Mouse (Mus musculus) E14TG2a.4 (cell line): ENCODE results near the gene Gpr35.

ENCODE experiments used
- H3K27me3 ChIP-seq: 2 replicates; pipeline ENCODE4 v1.6.1; 2014; ENCODE audit warnings: low read length, control low read depth; ENCODE audit not compliant: insufficient read depth
- H3K36me3 ChIP-seq: 2 replicates; pipeline ENCODE4 v1.6.1; 2014; ENCODE audit warnings: low read length, control low read depth; ENCODE audit not compliant: insufficient read depth
- H3K4me1 ChIP-seq: replicated peaks from 2 replicates; pipeline ENCODE4 v1.6.1; 2014; ENCODE audit warnings: low read depth, low read length, control low read depth
- H3K4me3 ChIP-seq: replicated peaks from 2 replicates; pipeline ENCODE4 v1.5.1; 2014; ENCODE audit warnings: mild to moderate bottlenecking, low read length
- H3K9me3 ChIP-seq: 2 replicates; pipeline ENCODE4 v1.6.1; 2014; ENCODE audit warnings: low read length, control low read depth
- CTCF ChIP-seq: conservative IDR thresholded peaks from 2 replicates; pipeline ENCODE4 v1.5.1; 2014; ENCODE audit warnings: low read length
- NANOG ChIP-seq: IDR thresholded peaks from 2 replicates; pipeline ENCODE4 v1.6.1; 2014; ENCODE audit warnings: borderline replicate concordance, low read length, mixed read lengths
- POU5F1 ChIP-seq: IDR thresholded peaks from 2 replicates; pipeline ENCODE4 v1.6.1; 2014; ENCODE audit warnings: low read length, borderline replicate concordance

The Gpr35 gene

DNA sequence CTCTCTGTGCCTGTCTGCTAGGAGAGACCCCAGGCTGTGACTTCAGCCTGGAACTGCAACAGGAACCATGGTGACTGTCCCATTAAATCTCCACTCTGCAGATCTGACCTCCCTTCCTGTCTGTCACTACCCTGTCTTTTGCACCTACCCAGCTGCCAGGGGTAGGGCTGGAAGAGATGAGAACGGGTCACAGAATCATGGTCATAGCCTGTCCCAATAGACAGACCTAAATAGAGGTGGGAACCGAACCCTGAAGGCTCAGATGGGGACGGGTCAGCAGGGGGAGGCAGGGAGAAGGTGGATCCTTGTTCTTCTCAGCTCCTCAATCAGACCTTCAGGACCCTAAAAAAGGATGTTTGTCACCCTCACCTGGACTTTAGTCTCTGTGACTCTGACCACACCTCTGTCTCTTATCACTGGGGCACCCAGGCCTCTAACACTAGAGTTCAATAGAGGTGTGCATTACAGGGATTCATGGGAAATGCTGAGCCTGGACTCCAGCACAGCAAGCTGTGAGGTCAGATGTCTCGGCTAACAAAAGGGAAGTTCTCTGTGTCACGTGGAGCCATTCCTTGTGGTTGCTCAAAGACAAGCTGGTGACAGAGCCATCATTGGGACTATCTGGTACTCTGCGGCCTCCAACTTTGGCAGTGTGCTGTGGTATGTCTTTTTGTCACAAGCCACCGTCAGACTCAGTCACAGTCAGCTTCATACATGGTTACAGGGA, 30.0 kb upstream of the Gpr35 start:
- H3K4me1 ChIP-seq, result peaks cover 44% of the 10 kb centered on the region
- peaks cover 41% of the 10 kb centered on the region for H3K36me3 ChIP-seq
- 0 out of 2 replicates have a peak overlapping the region, but pooled peaks have one; percentile 74 for H3K4me3 ChIP-seq
- peaks cover 15% of the 10 kb centered on the region for H3K27me3 ChIP-seq
- H3K9me3 ChIP-seq, result no peaks in the 10 kb centered on the region
- no peak for TF ChIP-seq POU5F1
- TF ChIP-seq CTCF, result no peak
- TF ChIP-seq NANOG, result no peak

DNA sequence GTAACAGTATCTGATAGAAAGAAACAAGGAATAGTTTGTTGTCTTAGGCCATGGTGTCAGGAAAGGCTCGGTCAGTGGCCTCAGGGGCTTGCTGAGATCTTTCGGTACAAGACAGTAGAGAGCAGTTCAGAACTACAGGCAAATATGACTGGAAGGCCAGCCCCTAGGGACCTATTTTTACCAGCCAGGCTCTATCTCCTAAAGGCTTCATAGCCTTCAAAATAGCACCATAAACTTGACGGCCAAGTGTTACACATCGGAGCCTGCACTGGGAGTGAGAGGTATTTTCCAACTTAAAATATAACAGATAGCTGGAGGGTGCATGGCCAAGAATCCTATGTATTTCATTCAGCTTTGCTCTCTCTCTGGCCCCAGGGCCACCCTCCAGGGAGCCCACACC, 29.2 kb upstream of the Gpr35 start:
- Histone ChIP-seq H3K4me1 (peaks cover 44% of the 10 kb centered on the region), H3K36me3 (peaks cover 32% of the 10 kb centered on the region), H3K27me3 (peaks cover 15% of the 10 kb centered on the region), H3K4me3 (no peak overlapping the region), H3K9me3 (no peaks in the 10 kb centered on the region)
- TF ChIP-seq POU5F1 (no peak), CTCF (no peak), NANOG (no peak)

DNA sequence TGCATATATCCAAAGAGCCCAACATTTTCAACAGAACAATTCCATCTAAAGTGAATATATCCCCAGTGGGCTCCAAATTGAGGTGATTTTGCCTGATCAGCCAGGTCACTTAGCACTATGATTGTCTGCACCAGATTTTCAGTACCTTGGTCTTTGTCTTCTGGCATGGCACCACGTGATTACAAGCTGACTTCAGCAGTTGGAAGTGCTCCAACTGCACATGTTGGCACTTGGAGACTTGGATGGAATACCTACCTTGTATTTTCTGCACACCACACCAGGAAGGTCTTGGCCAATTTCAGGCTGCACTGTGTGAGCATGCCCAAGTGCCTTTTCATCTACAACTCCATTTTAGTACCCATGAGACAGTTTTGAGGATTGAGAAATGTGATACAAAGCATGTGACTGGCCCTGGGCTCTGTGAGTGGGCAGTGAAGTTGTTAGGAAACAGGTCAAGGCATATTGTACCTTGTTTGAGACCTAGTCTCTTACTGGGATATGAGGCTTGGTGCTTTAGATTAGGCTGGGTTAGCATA, 20.4 kb upstream of the Gpr35 start:
- H3K36me3 ChIP-seq, result no peaks in the 10 kb centered on the region
- no peaks in the 10 kb centered on the region for H3K9me3 ChIP-seq
- H3K4me3 ChIP-seq, result no peak overlapping the region
- H3K4me1 ChIP-seq, result peaks cover 15% of the 10 kb centered on the region
- peaks cover 38% of the 10 kb centered on the region for H3K27me3 ChIP-seq
- TF ChIP-seq CTCF (no peak), POU5F1 (no peak), NANOG (no peak)

DNA sequence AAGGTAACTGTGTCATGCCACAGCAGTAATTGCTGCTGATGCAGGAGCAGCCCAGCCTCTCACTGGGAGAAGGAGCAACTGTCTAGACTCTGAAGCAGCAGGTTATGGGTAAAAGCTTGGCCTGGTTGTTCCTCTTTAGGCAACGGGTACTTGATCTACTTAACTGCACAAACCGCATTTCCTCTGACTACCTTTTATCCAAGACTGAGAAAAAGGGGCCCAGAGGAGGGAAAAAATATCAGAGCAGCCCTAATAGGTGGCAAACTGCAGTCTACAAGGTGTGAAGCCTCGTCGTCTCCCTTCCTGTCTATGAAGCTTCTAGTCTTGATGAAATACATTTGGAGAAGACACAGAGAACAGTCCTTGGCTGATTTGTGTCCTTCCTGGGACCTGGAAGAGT, 17.1 kb upstream of the Gpr35 start:
- TF ChIP-seq NANOG, result no peak
- TF ChIP-seq POU5F1, result no peak
- no peak for TF ChIP-seq CTCF

DNA sequence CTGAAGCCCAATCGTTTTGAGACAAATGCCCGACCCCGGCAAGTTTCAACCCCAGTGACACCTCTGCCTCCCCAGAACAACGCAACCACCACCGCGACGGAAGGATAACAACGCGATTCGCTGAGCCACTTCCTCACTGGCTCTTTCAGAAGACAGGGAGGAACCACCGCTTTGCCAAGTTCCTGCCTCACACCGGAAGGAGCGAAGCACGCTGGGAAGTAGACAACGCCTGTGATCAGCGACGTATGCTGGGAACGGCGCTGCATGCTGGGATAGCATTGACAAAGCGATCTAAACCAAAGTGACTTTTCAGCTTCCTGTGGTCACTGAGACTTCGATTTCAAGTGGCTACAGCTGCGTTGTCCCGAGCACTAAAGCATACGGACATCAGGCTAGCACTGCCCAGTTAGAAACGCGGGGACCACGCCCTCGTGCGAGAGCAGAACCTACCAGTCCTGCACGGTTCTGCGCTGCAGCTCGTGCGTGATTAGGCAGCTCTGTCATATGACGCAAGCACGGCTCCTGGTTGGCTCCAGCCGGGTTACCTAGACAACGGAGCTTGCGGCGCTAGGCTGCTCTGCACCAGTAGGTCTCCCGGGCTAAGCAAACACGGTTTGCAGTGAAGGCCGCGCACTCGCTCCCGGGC, 16.4 kb upstream of the Gpr35 start, which contains the start of gene Capn10:
Gene Capn10 (plus strand): TSS at position 195 of the 646 bp plus-strand sequence.
- peaks cover 24% of the 10 kb centered on the region for H3K36me3 ChIP-seq
- peaks cover 35% of the 10 kb centered on the region for H3K27me3 ChIP-seq
- no peak for TF ChIP-seq CTCF
- no peak for TF ChIP-seq NANOG
- no peak for TF ChIP-seq POU5F1
- H3K4me1 ChIP-seq, result peaks cover 27% of the 10 kb centered on the region
- peak within 1 kb of the TSS; percentile 91 for H3K4me3 ChIP-seq
- H3K9me3 ChIP-seq, result no peaks in the 10 kb centered on the region

More for the DNA sequence above, 17.1 kb upstream of the Gpr35 start:
- H3K9me3 ChIP-seq, result no peaks in the 10 kb centered on the region
- H3K27me3 ChIP-seq, result peaks cover 42% of the 10 kb centered on the region
- peaks cover 27% of the 10 kb centered on the region for H3K4me1 ChIP-seq
- H3K4me3 ChIP-seq, result peak overlapping the region; percentile 91
- H3K36me3 ChIP-seq, result peaks cover 17% of the 10 kb centered on the region

DNA sequence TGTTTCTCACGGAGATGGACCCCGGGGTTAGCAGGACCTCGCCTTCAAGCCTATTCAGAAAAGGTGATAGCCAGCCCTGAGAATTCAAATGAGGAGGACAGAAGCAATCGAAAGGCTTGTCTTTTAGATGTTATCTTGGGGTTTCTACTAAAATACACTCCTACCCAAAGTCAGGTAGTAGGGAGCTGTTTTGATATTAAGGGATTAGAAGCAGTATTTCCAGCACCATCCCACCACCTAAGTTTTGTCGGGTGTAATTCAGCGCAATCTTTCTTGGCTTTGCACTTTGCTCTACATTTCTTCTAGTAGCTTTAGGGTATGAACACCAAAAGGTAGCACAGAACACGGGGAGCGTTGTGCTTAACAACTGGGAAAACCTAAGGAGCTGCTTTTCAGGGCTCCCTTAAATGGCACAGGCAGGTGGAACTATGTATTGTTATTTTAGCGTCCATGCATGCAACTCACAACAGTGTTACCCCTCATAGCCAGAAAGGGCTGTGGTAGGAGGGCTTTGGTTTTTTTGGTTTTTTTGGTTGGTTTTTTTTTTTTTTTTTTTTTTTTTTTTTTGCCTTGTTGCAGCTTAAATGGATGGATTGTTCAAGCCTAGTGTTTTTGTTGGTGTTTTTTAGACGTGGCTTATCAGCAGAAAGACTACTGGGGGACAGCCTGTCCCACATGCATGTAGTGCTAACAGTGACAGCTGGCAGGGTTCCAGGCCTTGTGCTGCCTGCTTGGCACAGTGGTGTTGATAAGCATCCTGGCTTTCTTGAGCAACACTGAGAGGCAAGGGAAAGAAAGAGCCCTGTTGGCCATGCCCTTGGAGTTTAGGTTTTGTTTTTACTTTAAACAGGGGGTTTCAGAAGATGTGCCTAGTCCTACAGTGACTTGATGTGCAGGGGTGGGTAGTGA, 15.4 kb upstream of the Gpr35 start:
- TF ChIP-seq POU5F1, result no peak
- peaks cover 34% of the 10 kb centered on the region for H3K36me3 ChIP-seq
- no peaks in the 10 kb centered on the region for H3K9me3 ChIP-seq
- H3K27me3 ChIP-seq, result peaks cover 30% of the 10 kb centered on the region
- peak overlapping the region; percentile 91 for H3K4me3 ChIP-seq
- H3K4me1 ChIP-seq, result peaks cover 27% of the 10 kb centered on the region

DNA sequence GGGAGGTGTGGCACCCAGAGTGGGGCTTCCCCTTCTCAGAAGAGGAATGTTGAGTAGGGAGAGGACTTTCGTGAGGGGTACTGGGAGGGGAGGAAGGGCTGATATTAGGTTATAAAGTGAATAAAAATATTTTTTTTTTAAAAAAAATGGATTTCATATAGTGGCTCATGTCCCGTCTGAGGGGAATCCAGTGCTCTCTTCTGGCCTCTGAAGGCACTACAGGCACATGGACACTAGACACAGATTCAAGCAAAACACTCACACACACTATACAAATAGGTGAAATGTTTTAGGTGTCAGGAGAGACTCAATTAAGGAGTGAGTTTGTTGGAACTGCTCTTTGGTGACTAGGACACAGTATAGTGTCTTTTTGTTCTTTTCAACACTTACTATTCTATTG, 14.7 kb upstream of the Gpr35 start:
- Histone ChIP-seq H3K4me3 (no peak overlapping the region), H3K36me3 (peaks cover 39% of the 10 kb centered on the region), H3K9me3 (no peaks in the 10 kb centered on the region), H3K27me3 (peaks cover 30% of the 10 kb centered on the region), H3K4me1 (peaks cover 27% of the 10 kb centered on the region)
- no peak for TF ChIP-seq NANOG
- TF ChIP-seq POU5F1, result no peak
- TF ChIP-seq CTCF, result no peak

DNA sequence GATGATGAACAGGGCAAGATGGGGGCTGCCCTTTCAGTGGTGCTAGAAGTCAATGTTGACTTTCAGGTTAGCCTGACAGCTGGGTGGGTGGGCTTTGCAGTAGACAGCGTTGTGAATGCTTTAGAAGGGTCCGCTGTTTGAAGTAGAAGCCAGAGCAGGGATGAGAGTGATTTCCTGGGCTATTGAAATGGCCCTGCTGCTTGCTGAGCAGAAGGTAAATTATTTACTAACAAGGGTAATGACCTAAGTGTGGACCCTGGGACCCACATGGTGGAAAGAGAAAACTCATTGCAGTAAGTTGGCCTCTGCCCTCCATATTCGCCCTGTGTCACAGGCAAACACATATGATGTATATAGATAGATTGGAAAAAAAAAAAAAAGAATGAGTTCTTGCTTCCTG, 14.2 kb upstream of the Gpr35 start:
- Histone ChIP-seq H3K4me3 (no peak overlapping the region), H3K36me3 (peaks cover 43% of the 10 kb centered on the region), H3K27me3 (peaks cover 30% of the 10 kb centered on the region), H3K9me3 (no peaks in the 10 kb centered on the region), H3K4me1 (peaks cover 27% of the 10 kb centered on the region)
- TF ChIP-seq CTCF, result no peak
- no peak for TF ChIP-seq POU5F1
- no peak for TF ChIP-seq NANOG
